Mouse (Mus musculus) CH12.LX (cell line): ENCODE measurements around the gene Hpn.

Source experiments
- CTCF ChIP-seq, 2 experiments: IDR thresholded peaks in 1 of 2; conservative IDR thresholded peaks in 1 of 2; 2 replicates each; pipeline ENCODE4 v1.5.1; 2011 to 2012; ENCODE audit warnings: low read depth in 2 of 2, low read length in 2 of 2, improper control_type of control experiment in 1 of 2, inconsistent platforms in 1 of 2, mild to moderate bottlenecking in 1 of 2, moderate library complexity in 1 of 2
- ETS1 ChIP-seq: conservative IDR thresholded peaks from 2 replicates; pipeline ENCODE4 v1.6.1; 2012; ENCODE audit warnings: low read depth, mild to moderate bottlenecking, inconsistent platforms, low read length, improper control_type of control experiment, moderate library complexity
- JUN ChIP-seq: IDR thresholded peaks from 2 replicates; pipeline ENCODE4 v1.6.1; 2011; ENCODE audit warnings: low read depth, mild to moderate bottlenecking, low read length, improper control_type of control experiment, moderate library complexity; ENCODE audit not compliant: insufficient read depth
- MYC ChIP-seq: IDR thresholded peaks from 2 replicates; pipeline ENCODE4 v1.6.1; 2011; ENCODE audit warnings: low read depth, mild to moderate bottlenecking, improper control_type of control experiment, low read length
- NELFE ChIP-seq: IDR thresholded peaks from 2 replicates; pipeline ENCODE4 v1.6.1; 2011; ENCODE audit warnings: low read depth, low read length, improper control_type of control experiment
- NRF1 ChIP-seq: IDR thresholded peaks from 2 replicates; pipeline ENCODE4 v1.6.1; 2014; ENCODE audit warnings: low read depth, mild to moderate bottlenecking, inconsistent platforms, low read length, improper control_type of control experiment, moderate library complexity
- POLR2A ChIP-seq: IDR thresholded peaks from 2 replicates; pipeline ENCODE4 v1.6.1; 2011; ENCODE audit warnings: low read depth, mild to moderate bottlenecking, improper control_type of control experiment, low read length
- SIN3A ChIP-seq: IDR thresholded peaks from 2 replicates; pipeline ENCODE4 v1.6.1; 2012; ENCODE audit warnings: low read length, improper control_type of control experiment, inconsistent platforms

- TF ChIP-seq MYC (no peak), CTCF (conservative IDR thresholded peaks at IDR 0.05 in 1 of 2, IDR thresholded peaks at IDR 0.05 in 1 of 2; ENCODE audit: low read depth in 2 of 2, low read length in 2 of 2) (no peak), NRF1 (no peak), JUN (no peak), POLR2A (no peak), ETS1 (no peak), SIN3A (no peak), NELFE (no peak)
Measured at GRCm38 (mm10) chr7:31055354-31055824, 59.7 kb downstream of the Hpn start.
